Mouse (Mus musculus): ENCODE data around the gene Kel.

DNA sequence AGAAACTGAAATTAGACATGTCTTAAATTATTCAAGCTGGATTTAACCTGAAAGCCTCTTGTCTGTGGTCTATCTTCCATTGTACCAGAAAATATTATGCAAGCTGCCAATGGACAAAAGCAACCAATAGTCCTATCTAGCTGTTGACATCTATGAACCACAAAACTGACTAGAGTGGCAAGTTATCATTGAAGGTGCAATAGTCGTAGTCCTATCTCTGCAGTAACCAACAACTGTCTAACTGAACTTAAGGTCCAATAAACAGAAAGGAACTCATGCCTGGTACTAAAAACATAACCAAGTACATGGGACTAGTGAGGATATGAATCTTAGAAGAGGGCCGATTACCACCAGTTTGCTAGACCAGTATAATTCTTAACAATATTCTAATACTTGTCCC lies 27.6 kb downstream of the Kel start:
- no peak for TF ChIP-seq CTCF (IDR thresholded peaks at IDR 0.05; ENCODE audit: low read depth)
- TF ChIP-seq EP300 (IDR thresholded peaks at IDR 0.05; ENCODE audit: low read depth), result no peak

Measured in liver, postnatal 0 days (tissue).